Mouse (Mus musculus) ES-E14 (cell line): ENCODE results near the gene Tex50. TPM values are rescaled to one million over a fixed set of nuclear protein-coding genes. Genes with fewer than 3 reads are reported as not detected.
A peak's percentile ranks its signal among the peaks of the same experiment; 100 is the strongest.
"Not testable (repeated sequence)": the region's sequence is repeated elsewhere in the genome, so short reads cannot be mapped to it uniquely, and the experiment has no call there.

Source experiments
- DNase-seq: peaks from one replicate; pipeline ENCODE4 v3.0.0-alpha.2; 2013; ENCODE audit warnings: low read depth, low spot score
- H3K27ac ChIP-seq: 2 replicates; pipeline ENCODE4 v1.5.1; 2012; ENCODE audit warnings: low read depth, mild to moderate bottlenecking, low read length, moderate library complexity, mixed read lengths; ENCODE audit not compliant: poor library complexity, insufficient read depth, severe bottlenecking
- H3K36me3 ChIP-seq: 2 replicates; pipeline ENCODE4 v1.6.1; 2012; ENCODE audit warnings: mild to moderate bottlenecking, low read length, moderate library complexity, mixed read lengths; ENCODE audit not compliant: control insufficient read depth, poor library complexity, insufficient read depth, severe bottlenecking
- H3K4me1 ChIP-seq, 2 experiments: fragments of 150-350 bp in 1 of 2; sonication (generic) in 1 of 2; 2 replicates each; pipeline ENCODE4 v1.6.1; 2012; ENCODE audit warnings: low read length in 2 of 2, mild to moderate bottlenecking in 1 of 2, mixed read lengths in 1 of 2; ENCODE audit not compliant: control insufficient read depth in 2 of 2, insufficient read depth in 2 of 2, poor library complexity in 1 of 2
- H3K4me3 ChIP-seq, 2 experiments: fragments of 150-350 bp in 1 of 2; sonication (generic) in 1 of 2; 2 replicates each; pipeline ENCODE4 v1.5.1; 2012; ENCODE audit warnings: low read length in 2 of 2, low read depth in 1 of 2, mild to moderate bottlenecking in 1 of 2, mixed read lengths in 1 of 2; ENCODE audit not compliant: insufficient read depth in 1 of 2, poor library complexity in 1 of 2, severe bottlenecking in 1 of 2
- H3K9ac ChIP-seq: 2 replicates; pipeline ENCODE4 v1.6.1; 2012; ENCODE audit warnings: low read depth, mild to moderate bottlenecking, low read length, mixed read lengths; ENCODE audit not compliant: poor library complexity, insufficient read depth, severe bottlenecking
- H3K9me3 ChIP-seq: fragments of 150-350 bp; sonication (generic); 2 replicates; pipeline ENCODE4 v1.6.1; 2012; ENCODE audit warnings: low read depth, mild to moderate bottlenecking, low read length; ENCODE audit not compliant: control insufficient read depth, insufficient read depth
- CHD2 ChIP-seq: IDR thresholded peaks from 2 replicates; pipeline ENCODE4 v1.6.1; 2014; ENCODE audit warnings: mild to moderate bottlenecking, low read depth, low read length, inconsistent platforms
- HCFC1 ChIP-seq: IDR thresholded peaks from 2 replicates; pipeline ENCODE4 v1.6.1; 2012; ENCODE audit warnings: low read length, inconsistent platforms, borderline replicate concordance; ENCODE audit not compliant: insufficient read depth
- MAFK ChIP-seq: IDR thresholded peaks from 2 replicates; pipeline ENCODE4 v1.6.1; 2014; ENCODE audit warnings: mild to moderate bottlenecking, low read depth, low read length, inconsistent platforms; ENCODE audit not compliant: insufficient read depth
- ZC3H11A ChIP-seq: IDR thresholded peaks from 2 replicates; pipeline ENCODE4 v1.6.1; 2012; ENCODE audit warnings: low read depth, mild to moderate bottlenecking, inconsistent platforms, low read length, borderline replicate concordance
- ZNF384 ChIP-seq: IDR thresholded peaks from 2 replicates; pipeline ENCODE4 v1.6.1; 2012; ENCODE audit warnings: low read depth, low read length, inconsistent platforms
- in situ Hi-C, 2 experiments: fragments of 600-800 bp; cut with MboI; formaldehyde crosslinking; loops; one replicate each; pipeline ENCODE4 v1.15.1; 2025; ENCODE audit warnings: low sequenced_read_pairs in 2 of 2, inconsistent platforms in 1 of 2; ENCODE audit not compliant: unreplicated experiment in 2 of 2
- total RNA-seq: library from RNA; depleted of rRNA; stranded (reverse); fragments of 300-350 nt; gene quantifications from 2 replicates; pipeline ENCODE4 v1.2.3, GENCODE M21; 2012

Gene Tex50
- total RNA-seq, 1 experiment = not detected

DNA sequence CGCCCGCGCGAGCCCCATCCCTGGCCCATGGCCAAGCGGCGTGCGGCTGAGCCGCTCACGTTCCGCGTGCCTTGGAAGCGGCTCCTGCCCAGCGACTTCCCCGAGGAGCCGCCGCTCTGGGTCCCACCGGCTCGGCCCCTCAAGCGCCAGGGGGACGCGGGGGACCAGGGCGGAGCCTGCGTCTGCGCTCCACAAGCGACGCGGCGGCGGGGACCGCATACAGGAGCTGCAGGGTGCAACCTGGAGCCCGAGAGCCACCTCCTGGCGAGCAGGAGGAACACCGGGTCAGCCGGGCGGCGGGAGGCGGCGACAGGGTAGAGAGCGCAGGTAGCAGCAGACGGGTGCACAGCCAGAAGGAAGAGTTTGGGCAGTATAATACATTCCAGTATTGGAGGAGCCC lies 11.5 kb upstream of the Tex50 start:
- peak; percentile 63 for DNase-seq
- no peaks in the 10 kb centered on the region for H3K36me3 ChIP-seq
- H3K9me3 ChIP-seq = no peaks in the 10 kb centered on the region
- in situ Hi-C loops = no loop called here
- TF ChIP-seq ZC3H11A (peak; percentile 69), ZNF384 (no peak)
- no peak overlapping the region for H3K27ac ChIP-seq
- H3K4me1 ChIP-seq = no peaks in the 10 kb centered on the region
- H3K4me3 ChIP-seq = peak overlapping the region; percentile 67 to 71
- H3K9ac ChIP-seq = peak overlapping the region; percentile 78

DNA sequence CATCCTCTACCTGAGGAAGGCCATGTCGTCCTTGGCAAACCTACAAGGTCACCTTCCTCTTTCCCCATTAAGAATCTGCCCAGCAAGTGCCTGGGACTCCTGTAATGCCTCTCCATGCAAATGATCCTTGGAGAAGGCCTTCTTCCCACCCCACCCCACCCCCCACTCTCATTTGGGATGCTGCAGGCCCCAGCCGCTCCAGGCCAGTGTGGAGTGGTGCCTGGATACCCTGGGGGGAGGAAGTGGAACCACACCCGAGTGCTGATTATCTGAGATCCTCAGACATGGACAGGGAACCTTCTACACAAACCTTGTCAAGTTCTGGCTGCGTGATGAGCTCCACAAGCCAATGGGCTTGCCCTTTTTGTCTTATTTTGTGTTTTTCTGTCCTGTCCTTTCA lies 1.2 kb upstream of the Tex50 start:
- in situ Hi-C loops = no loop called here
- H3K4me3 ChIP-seq = no peak overlapping the region
- no peak overlapping the region for H3K9ac ChIP-seq
- peaks cover 4 to 11% of the 10 kb centered on the region in 2 experiments for H3K4me1 ChIP-seq
- H3K9me3 ChIP-seq = no peaks in the 10 kb centered on the region
- no peaks in the 10 kb centered on the region for H3K36me3 ChIP-seq
- TF ChIP-seq HCFC1 = no peak
- TF ChIP-seq ZNF384 = no peak
- no peak for TF ChIP-seq CHD2
- TF ChIP-seq ZC3H11A = no peak
- TF ChIP-seq MAFK = no peak
- peak overlapping the region; percentile 40; the same call in 1 of the 2 replicates for H3K27ac ChIP-seq
- peak; percentile 61 for DNase-seq

DNA sequence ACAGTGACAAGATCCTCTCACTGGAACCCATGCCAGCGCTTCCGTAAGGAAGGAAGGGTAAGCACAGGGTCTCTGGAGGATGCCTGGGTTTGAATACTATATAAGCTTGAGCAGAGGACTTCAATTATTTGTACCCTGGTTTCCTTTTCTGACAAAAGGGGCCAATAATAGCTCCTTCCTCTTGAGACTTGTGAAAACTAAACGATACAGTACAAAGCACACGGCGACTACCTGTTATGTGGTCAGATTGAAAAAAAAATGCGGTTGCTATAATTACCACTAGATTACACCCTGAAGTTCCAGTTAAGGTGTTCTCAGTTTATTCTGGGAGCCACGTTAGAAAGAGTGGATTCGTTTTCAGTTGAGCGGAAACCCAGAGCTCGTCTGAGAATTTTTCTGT lies 2.6 kb downstream of the Tex50 start:
- no peaks in the 10 kb centered on the region; the same call in 1 of the 2 replicates for H3K36me3 ChIP-seq

DNA sequence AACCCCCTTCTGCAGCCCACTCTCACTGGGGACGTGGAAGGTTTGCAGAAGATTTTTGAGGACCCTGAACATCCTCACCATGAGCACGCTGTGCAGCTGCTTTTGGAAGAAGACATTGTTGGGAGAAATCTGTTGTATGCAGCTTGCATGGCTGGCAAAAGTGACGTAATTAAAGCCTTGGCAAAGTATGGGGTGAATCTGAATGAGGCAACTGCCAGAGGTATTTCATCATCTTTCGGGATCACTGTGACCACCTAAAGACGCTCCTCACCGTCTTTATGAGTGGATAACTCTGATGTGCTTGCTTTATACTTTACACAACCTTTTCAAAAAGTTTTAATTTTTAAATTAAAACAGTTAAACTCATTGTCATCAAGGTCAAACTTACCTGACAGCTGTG lies 8.0 kb downstream of the Tex50 start:
- in situ Hi-C loops = no loop called here
- Histone ChIP-seq H3K4me1 (peaks cover 0 to 7% of the 10 kb centered on the region in 2 experiments; a peak in 2 of 4 replicates), H3K27ac (0 out of 2 replicates have a peak overlapping the region, but pooled peaks have one; percentile 47)

More for the DNA sequence above, 2.6 kb downstream of the Tex50 start:
- Histone ChIP-seq H3K4me3 (no peak overlapping the region), H3K9ac (no peak overlapping the region), H3K9me3 (no peaks in the 10 kb centered on the region), H3K4me1 (peaks cover 4 to 11% of the 10 kb centered on the region in 2 experiments), H3K27ac (no peak overlapping the region)
- in situ Hi-C loops = no loop called here
- no peak for DNase-seq
- TF ChIP-seq ZC3H11A (no peak), HCFC1 (no peak), CHD2 (no peak), ZNF384 (no peak), MAFK (no peak)

DNA sequence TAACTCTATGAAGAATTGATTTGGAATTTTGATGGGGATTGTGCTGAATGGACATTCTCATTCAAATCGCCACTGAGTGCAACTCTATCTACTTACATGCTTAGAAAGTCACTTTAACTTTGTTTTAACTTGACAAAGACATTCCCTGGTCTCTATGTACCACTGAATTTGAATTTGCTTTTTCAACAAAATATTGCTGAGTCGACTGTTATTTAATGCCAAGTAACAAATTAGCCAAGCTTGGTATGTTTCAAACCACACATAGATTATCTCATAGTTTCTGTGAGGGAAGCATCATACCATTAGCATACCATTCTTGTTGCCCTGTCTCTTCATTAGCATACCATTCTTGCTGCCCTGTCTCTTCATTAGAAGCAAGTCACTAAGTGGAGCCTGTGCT lies 11.2 kb downstream of the Tex50 start:
- Histone ChIP-seq H3K9ac (no peak overlapping the region), H3K27ac (0 out of 2 replicates have a peak overlapping the region, but pooled peaks have one; percentile 40), H3K36me3 (peaks cover 3% of the 10 kb centered on the region; the same call in 1 of the 2 replicates), H3K9me3 (peaks cover 5% of the 10 kb centered on the region; the same call in 1 of the 2 replicates), H3K4me1 (peaks cover 0 to 7% of the 10 kb centered on the region in 2 experiments; a peak in 2 of 4 replicates), H3K4me3 (no peak overlapping the region)
- TF ChIP-seq ZNF384 (no peak), MAFK (peak; percentile 94)
- no peak for DNase-seq
- in situ Hi-C loops = no loop called here

More for the DNA sequence above, 8.0 kb downstream of the Tex50 start:
- H3K36me3 ChIP-seq = peaks cover 2% of the 10 kb centered on the region; the same call in 1 of the 2 replicates
- TF ChIP-seq ZNF384 (no peak), MAFK (no peak), CHD2 (no peak), HCFC1 (no peak), ZC3H11A (no peak)
- H3K4me3 ChIP-seq = peak overlapping the region in 1 of 2 experiments; percentile 28; a peak in 1 of 4 replicates
- no peaks in the 10 kb centered on the region for H3K9me3 ChIP-seq
- H3K9ac ChIP-seq = peak overlapping the region; percentile 52; the same call in 1 of the 2 replicates
- no peak for DNase-seq

DNA sequence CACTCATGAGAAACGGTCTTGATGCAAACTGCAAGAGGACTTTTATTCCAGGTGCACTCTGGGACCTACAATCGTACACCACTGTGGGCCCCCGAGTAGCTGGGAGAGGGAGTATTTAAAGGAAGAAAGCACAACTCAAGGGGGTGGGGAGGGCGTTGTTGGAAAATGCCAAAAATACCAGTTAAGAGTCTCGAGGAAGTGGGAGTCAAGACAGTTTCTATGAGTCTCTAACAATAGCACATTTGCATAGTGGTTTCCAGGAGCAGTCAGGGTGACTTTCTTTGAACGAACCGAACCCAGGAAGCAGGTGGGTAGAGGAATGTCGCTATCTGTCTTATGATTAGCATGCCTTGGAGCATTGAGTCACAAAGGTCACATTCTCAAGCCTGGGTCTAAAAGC lies 13.5 kb downstream of the Tex50 start:
- H3K4me3 ChIP-seq, H3K4me1 ChIP-seq, H3K27ac ChIP-seq, in situ Hi-C loops, H3K9me3 ChIP-seq, H3K9ac ChIP-seq, DNase-seq, H3K36me3 ChIP-seq: not testable (repeated sequence)
